Mouse (Mus musculus) hindbrain, embryonic 16.5 days (tissue): Measurements from ENCODE around the gene Rasa2. TPM values are rescaled to one million over a fixed set of nuclear protein-coding genes. Genes with fewer than 3 reads are reported as not detected.
A peak's percentile ranks its signal among the peaks of the same experiment; 100 is the strongest.

Experiments
- ATAC-seq: fragments of 200-750 bp; cut with Nextera tagmentation; 2 replicates; pipeline ENCODE4 v1.8.0; 2017; ENCODE audit warnings: moderate TSS enrichment, moderate library complexity
- H3K27ac ChIP-seq: fragments of 300-500 bp; sonication (generic); 2 replicates; pipeline ENCODE4 v1.5.1; 2014; ENCODE audit warnings: low read depth, mild to moderate bottlenecking, control low read depth, low read length, moderate library complexity
- H3K27me3 ChIP-seq: fragments of 300-500 bp; sonication (generic); replicated peaks from 2 replicates; pipeline ENCODE4 v1.6.1; 2014; ENCODE audit warnings: low read length; ENCODE audit not compliant: control insufficient read depth, insufficient read depth
- H3K36me3 ChIP-seq: fragments of 300-500 bp; sonication (generic); 2 replicates; pipeline ENCODE4 v1.6.1; 2014; ENCODE audit warnings: mild to moderate bottlenecking, low read length, moderate library complexity, mixed read lengths; ENCODE audit not compliant: control insufficient read depth, insufficient read depth
- H3K4me1 ChIP-seq: fragments of 300-500 bp; sonication (generic); 2 replicates; pipeline ENCODE4 v1.6.1; 2014; ENCODE audit warnings: low read depth, low read length; ENCODE audit not compliant: control insufficient read depth, insufficient read depth
- H3K4me2 ChIP-seq: fragments of 300-500 bp; sonication (generic); 2 replicates; pipeline ENCODE4 v1.6.1; 2014; ENCODE audit warnings: mild to moderate bottlenecking, low read length, control low read depth, moderate library complexity
- H3K4me3 ChIP-seq: fragments of 300-500 bp; sonication (generic); 2 replicates; pipeline ENCODE4 v1.5.1; 2014; ENCODE audit warnings: mild to moderate bottlenecking, low read length, control low read depth, moderate library complexity
- H3K9ac ChIP-seq: fragments of 300-500 bp; sonication (generic); 2 replicates; pipeline ENCODE4 v1.6.1; 2014; ENCODE audit warnings: low read depth, mild to moderate bottlenecking, control low read depth, low read length, moderate library complexity
- H3K9me3 ChIP-seq: fragments of 300-500 bp; sonication (generic); 2 replicates; pipeline ENCODE4 v1.6.1; 2014; ENCODE audit warnings: mild to moderate bottlenecking, low read length, moderate library complexity; ENCODE audit not compliant: control insufficient read depth
- WGBS: fragments of 180-500 bp; shearing (Covaris S2); extraction: QIAGEN DNeasy Blood & Tissue Kit; methylation state at CpG from one replicate; pipeline ENCODE4 v1.1.7; 2014; 5-methylcytosine and 5-hydroxymethylcytosine counted together
- polyA plus RNA-seq: library from polyadenylated mRNA; unstranded; fragments of >200 nt; fragmentation: Nextera tagmentation; extraction: Ambion mirVana; gene quantifications from 2 replicates; pipeline ENCODE4 v1.2.1, GENCODE M21; 2015

Rasa2 gene
- polyA plus RNA-seq, 1 experiment from 2014 or later = 17.8 TPM

- 83% methylated on average over 5 of the region's 5 CpGs for WGBS
- Histone ChIP-seq H3K4me2 (no peak overlapping the region), H3K36me3 (no peaks in the 10 kb centered on the region), H3K4me1 (no peaks in the 10 kb centered on the region), H3K4me3 (no peak overlapping the region), H3K27me3 (no peaks in the 10 kb centered on the region), H3K9me3 (no peaks in the 10 kb centered on the region), H3K27ac (no peak overlapping the region), H3K9ac (no peak overlapping the region)
- no peak for ATAC-seq
Measured at GRCm38 (mm10) chr9:96514278-96514677, 117.1 kb downstream of the Rasa2 start.

- H3K4me3 ChIP-seq = 0 out of 2 replicates have a peak overlapping the region, but pooled peaks have one; percentile 16
Measured at GRCm38 (mm10) chr9:96506011-96506498, 125.4 kb downstream of the Rasa2 start.

GRCm38 (mm10) chr9:96505156-96505555, 126.3 kb downstream of the Rasa2 start:
- Histone ChIP-seq H3K4me3 (no peak overlapping the region), H3K4me1 (peaks cover 8% of the 10 kb centered on the region), H3K4me2 (no peak overlapping the region), H3K27ac (peak overlapping the region; percentile 24; the same call in 1 of the 2 replicates), H3K27me3 (no peaks in the 10 kb centered on the region), H3K9ac (no peak overlapping the region), H3K36me3 (no peaks in the 10 kb centered on the region), H3K9me3 (no peaks in the 10 kb centered on the region)
- ATAC-seq = no peak
- 89% methylated on average over 4 of the region's 4 CpGs for WGBS

More at GRCm38 (mm10) chr9:96506011-96506498, 125.4 kb downstream of the Rasa2 start:
- 15% methylated on average over 10 of the region's 10 CpGs for WGBS
- Histone ChIP-seq H3K36me3 (no peaks in the 10 kb centered on the region), H3K4me2 (peak overlapping the region; percentile 48), H3K9me3 (no peaks in the 10 kb centered on the region), H3K27ac (peak overlapping the region; percentile 24), H3K27me3 (no peaks in the 10 kb centered on the region), H3K4me1 (peaks cover 8% of the 10 kb centered on the region), H3K9ac (peak overlapping the region; percentile 24; the same call in 1 of the 2 replicates)
- ATAC-seq = peak; percentile 96

GRCm38 (mm10) chr9:96504116-96504895, 127.1 kb downstream of the Rasa2 start:
- no peaks in the 10 kb centered on the region for H3K9me3 ChIP-seq
- H3K36me3 ChIP-seq = no peaks in the 10 kb centered on the region
- H3K27me3 ChIP-seq = no peaks in the 10 kb centered on the region
- ATAC-seq = no peak
- H3K4me2 ChIP-seq = no peak overlapping the region
- no peak overlapping the region for H3K4me3 ChIP-seq
- no peak overlapping the region for H3K9ac ChIP-seq
- peaks cover 8% of the 10 kb centered on the region for H3K4me1 ChIP-seq
- H3K27ac ChIP-seq = no peak overlapping the region
- WGBS = 83% methylated on average over 17 of the region's 17 CpGs

GRCm38 (mm10) chr9:96502856-96503610, 128.4 kb downstream of the Rasa2 start:
- no peaks in the 10 kb centered on the region for H3K36me3 ChIP-seq
- H3K27me3 ChIP-seq = no peaks in the 10 kb centered on the region
- H3K9me3 ChIP-seq = no peaks in the 10 kb centered on the region
- no peak overlapping the region for H3K4me3 ChIP-seq
- H3K9ac ChIP-seq = no peak overlapping the region
- H3K4me1 ChIP-seq = peaks cover 8% of the 10 kb centered on the region
- no peak for ATAC-seq
- 78% methylated on average over 6 of the region's 6 CpGs for WGBS
- H3K27ac ChIP-seq = no peak overlapping the region
- H3K4me2 ChIP-seq = no peak overlapping the region

GRCm38 (mm10) chr9:96501217-96501616, 130.2 kb downstream of the Rasa2 start:
- ATAC-seq = no peak
- Histone ChIP-seq H3K27me3 (no peaks in the 10 kb centered on the region), H3K4me2 (no peak overlapping the region), H3K9ac (no peak overlapping the region), H3K9me3 (no peaks in the 10 kb centered on the region), H3K36me3 (no peaks in the 10 kb centered on the region), H3K27ac (no peak overlapping the region), H3K4me3 (no peak overlapping the region), H3K4me1 (peaks cover 6% of the 10 kb centered on the region)
- WGBS = 80% methylated on average over 7 of the region's 7 CpGs

- ATAC-seq = peak; percentile 4; the same call in 1 of the 2 replicates
- WGBS = 36% methylated on average over 3 of the region's 3 CpGs
- Histone ChIP-seq H3K4me3 (no peak overlapping the region), H3K9me3 (no peaks in the 10 kb centered on the region), H3K27ac (no peak overlapping the region), H3K36me3 (no peaks in the 10 kb centered on the region), H3K9ac (no peak overlapping the region), H3K27me3 (no peaks in the 10 kb centered on the region), H3K4me2 (no peak overlapping the region; the same call in 1 of the 2 replicates), H3K4me1 (no peaks in the 10 kb centered on the region; the same call in 1 of the 2 replicates)
Measured at GRCm38 (mm10) chr9:96493212-96493611, 138.2 kb downstream of the Rasa2 start.

GRCm38 (mm10) chr9:96491810-96492209, 139.6 kb downstream of the Rasa2 start:
- 34% methylated on average over 12 of the region's 12 CpGs for WGBS

More at GRCm38 (mm10) chr9:96491810-96492209, 139.6 kb downstream of the Rasa2 start:
- Histone ChIP-seq H3K4me3 (no peak overlapping the region), H3K4me1 (no peaks in the 10 kb centered on the region; the same call in 1 of the 2 replicates), H3K27me3 (no peaks in the 10 kb centered on the region), H3K27ac (no peak overlapping the region), H3K9me3 (no peaks in the 10 kb centered on the region), H3K4me2 (0 out of 2 replicates have a peak overlapping the region, but pooled peaks have one; percentile 20), H3K9ac (no peak overlapping the region), H3K36me3 (no peaks in the 10 kb centered on the region)
- ATAC-seq = no peak
